Mouse (Mus musculus) cerebellum, adult 9-11 months (tissue): ENCODE data around the gene Wfdc5.

Experiments used
- DNase-seq: peaks from one replicate; pipeline ENCODE4 v3.0.0; 2022

The Wfdc5 gene

DNA sequence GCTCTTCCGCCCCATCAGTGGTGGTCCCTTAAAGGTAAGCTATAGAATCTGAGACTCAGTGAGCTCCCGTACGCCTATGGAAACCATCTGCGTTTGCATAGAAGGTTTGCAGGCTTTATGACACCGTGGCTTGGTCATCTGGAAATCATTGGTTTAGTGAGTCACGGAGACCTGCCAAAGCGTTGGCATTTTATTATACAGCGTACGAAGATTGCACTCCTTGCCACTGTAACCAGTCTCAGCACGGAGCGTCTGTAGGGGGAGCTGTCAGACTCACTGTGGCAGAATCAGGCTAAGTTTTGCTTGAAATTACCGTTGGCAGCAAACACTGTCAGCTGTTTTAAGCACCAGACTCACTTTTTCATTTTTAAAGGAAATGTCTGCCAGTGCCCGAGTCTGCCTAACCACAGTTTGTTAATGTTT is 56.0 kb downstream of the Wfdc5 start:
- peak; percentile 28 for DNase-seq
